Mouse (Mus musculus) testis, postnatal 14 days (tissue): ENCODE results near the gene Anxa8.

ENCODE experiments used
- DNase-seq: peaks from one replicate; pipeline ENCODE4 v3.0.0; 2021; ENCODE audit warnings: low spot score

Gene Anxa8

DNA sequence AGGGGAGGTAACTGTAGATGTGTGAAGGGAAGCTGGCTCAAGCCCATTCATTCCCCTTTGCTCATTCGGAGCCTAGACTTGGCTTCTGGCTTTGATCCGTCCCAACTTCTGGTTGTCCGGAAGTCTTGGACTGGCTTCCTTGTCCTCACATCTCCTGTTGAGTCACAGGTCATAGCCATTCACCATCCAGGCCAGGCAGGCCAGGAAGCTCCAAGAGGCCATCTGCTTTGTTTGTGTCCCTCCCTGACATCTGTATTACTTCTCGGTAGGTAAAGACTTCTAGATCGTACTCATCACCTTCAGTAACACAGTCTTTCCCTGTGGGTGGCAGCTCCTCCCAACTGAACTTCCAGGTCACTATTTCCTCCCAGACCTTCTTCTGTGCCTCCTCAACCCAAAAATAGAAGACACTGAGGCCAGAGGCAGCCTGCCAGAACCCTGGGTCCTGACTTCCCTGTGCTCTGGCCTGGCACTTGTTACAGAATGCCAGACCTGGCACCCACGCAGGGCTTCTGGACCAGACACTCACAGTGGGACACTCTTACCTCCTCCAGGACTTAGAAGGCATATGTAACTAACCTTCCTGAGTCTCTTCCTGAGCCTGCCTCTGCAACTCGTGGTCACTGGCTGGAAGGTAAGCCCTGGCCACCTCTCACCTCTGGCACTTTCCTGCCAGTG is 33.4 kb downstream of the Anxa8 start:
- no peak for DNase-seq

DNA sequence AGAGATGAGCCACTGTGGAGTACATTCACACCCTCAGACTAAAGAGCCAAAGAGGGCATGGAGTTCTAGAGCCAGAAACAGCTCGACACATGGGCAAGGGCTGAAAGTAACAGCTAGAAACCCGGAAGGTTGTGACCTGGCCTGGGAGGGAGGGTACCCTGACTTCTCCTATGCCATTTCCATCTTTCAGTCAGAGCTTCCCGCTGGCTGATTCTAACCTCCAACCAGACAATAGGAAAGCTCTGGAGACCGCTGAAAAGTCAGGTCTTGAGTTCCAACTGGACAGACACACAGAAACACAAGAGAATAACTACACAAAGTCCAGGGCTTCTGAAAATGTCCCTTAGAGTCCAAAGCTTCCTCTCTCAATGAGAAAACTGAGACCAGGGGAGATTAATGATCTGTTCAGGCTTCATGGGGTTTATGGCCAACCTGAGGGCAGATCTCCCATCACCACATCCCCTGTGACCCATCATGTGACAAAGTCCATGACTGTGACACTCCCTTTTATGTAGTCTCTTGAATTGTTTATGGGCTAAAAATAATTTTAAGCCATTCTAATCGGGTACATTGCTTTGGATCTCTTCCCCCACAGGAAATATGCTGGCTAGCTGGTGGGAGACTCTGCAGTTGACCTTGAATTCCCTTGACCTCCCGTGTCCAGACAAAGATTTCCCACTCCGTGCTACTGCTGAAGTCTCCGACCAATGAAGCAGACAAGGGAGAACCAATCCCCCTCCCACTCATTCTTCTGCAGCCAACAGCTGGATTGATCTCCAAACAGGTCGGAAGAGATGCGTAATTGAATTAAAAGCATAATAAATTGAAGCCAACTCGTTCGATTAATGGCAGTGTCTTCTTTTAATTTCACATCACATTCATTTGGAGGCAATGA is 34.5 kb downstream of the Anxa8 start:
- no peak for DNase-seq

DNA sequence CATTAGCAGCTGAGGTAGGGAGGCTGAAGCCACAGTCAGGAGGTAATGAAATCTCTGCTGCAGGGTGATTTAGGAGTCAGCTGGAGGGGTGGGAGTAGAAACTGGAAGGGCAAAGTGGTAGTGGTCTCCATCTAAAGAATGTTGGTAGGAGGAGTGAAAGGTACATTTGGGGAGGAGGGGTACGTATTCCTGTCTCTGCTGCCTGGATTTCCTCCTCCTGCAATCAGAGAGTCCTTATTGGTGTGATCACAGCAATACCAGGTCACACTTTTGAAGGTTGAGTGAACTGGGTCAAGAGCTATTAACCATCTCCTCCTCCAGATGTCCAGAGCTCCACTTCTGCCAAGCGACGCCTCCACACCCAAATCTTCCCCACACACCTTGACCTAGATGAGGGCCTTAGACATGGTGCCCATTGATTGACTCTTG is 35.2 kb downstream of the Anxa8 start:
- DNase-seq = no peak

DNA sequence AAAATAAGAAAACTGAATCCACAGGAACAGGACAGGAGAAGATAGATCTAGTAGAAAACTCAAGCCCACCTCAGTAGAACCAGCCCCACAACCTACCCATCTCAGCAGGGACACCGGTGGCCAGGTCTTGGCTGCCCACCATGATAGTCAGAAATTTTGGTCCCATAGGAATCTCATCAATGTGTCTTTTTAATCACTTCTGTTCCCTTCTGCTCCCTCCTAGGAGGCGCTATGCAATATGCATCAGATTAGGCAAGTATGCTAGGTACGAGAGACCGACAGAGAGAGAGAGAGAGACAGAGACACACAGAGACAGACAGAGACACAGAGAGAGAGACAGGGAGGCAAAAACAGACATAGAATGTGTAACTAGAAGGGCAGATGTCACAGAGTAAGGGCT is 35.9 kb downstream of the Anxa8 start:
- DNase-seq = no peak

DNA sequence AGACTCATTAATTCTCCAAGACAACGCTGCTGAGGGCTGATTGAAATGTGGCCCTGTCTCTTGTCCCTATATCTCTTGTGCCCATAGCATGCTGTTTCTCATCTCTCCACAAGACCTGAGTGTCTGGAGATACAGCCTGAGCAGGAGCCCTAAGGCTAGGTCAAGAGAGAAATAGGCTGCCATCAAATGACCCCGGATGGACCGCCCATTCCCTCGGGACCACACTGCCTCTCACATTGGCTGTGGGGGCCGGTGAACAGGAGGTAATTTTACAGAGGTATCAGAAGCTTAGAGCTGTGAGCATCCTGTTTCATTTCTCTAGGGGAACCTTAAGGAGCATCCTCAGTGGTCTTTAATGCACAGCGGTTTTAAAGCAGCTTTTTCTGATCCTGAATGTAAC is 45.4 kb downstream of the Anxa8 start:
- no peak for DNase-seq

DNA sequence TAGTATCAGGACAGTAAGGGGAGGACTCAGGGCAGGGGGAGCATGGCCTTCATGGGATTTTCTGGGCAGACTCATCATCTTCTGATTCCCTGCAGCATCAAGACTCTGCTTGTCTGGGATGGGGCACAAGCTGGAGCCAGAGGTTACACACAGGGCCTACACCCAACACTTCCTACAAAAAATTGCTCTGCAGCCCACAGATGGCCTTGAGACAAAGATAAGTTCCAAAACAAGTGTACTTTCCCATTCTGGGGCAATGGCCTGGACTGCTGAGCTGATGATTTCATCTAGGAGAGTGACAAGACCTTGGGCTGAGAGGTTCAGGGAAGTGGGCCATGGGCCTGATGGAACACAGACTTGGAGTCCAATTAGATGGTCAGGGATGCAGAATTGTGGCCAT is 49.6 kb downstream of the Anxa8 start:
- DNase-seq = no peak

DNA sequence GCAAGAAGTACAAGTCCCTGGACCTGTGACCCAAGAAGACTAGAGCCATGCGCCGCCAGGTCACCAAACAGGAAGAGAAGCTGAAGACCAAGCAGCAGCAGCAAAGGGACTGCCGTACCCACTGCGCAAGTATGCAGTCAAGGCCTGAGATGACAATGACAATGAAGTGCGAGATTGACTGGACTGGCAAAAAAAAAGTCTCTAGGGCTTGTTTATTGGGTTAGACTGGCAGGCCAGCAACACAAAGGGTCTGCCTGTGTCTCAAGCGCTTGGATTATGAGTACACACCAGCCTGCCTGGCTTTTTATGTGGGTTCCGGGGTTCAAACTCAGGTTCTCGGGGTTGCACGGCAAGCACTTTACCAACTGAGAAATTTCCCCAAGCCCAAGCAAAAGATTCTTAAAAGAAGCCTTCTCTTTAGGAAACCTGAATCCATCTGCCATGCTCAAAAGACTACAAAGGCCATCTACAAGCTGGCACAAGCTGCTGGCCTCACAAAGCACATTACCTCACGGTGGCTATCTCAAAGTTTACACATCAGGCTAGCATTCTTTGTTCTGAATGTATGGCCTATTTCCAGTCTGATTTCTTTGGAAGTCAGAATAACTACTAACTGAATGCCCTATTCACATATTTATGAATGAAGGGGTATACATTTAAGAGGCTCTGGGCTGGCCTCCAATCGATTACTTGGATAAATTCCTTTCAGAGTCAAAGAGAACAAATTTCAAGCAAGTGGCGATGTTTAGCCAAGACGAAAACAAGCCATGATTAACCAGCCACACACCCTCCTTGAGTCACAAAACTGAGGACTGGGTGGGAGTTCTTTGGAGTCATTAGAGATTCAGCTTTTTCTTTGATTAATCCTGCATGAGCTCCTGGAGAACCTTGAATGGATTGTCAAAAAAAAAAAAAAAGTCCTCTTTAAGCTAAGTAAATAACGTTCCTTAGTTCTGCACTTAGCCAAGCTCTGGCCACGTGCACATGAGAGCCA is 54.2 kb downstream of the Anxa8 start:
- no peak for DNase-seq

DNA sequence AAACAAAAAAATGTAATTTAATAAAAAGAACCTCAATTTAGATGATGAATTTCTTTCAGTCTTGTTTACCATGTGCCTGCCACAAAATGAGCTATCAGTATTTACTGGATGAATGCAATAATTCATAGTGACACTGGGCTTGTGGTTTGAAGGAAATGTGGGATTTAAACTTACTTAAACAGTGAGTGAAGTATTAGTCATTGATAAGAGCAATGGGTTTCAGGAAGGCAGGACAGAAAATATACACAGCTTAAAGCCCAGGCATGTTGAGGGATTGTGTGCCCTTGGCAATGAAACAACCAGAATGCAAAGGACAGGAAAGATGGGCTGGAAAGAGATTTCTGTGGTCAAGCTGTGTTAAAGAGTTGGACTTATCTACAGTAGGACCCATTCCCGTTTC is 56.5 kb downstream of the Anxa8 start:
- no peak for DNase-seq

DNA sequence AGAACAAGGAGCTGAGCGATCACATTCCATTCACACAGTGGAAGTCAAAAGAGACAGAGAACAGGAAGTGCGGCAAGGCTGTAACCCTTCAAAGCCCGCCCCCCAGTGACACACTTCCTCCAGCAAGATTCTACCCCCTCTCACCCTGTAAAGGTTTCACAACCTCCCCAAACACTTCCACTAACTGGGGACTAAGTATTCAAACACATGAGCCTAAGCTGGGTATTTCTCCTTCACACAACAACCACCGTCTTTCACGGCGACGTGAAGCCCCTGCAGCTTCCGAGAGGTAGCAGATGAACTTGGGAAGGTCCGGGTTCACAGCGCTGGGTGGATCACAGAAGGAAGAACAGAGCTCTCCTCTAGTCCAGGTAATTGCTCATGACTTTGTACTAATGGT is 57.1 kb downstream of the Anxa8 start:
- DNase-seq = no peak
